ENCODE assay signal across 21 mouse cellular contexts in genomic region chr12:113940721-113941120, GRCm38 (mm10).
"Had no signal": no experiment of that assay in that cellular context is flagged by ENCODE, and none has a peak within 500 bp of the region (broad histone marks: within the 10 kb centered on the region; RNA-seq: fewer than 3 reads in every experiment).

No protein-coding gene starts in this region.

- DNase-seq: layer of hippocampus, adult 9-11 months; lung, adult 18-20 months; lung, postnatal 10 days; lung, postnatal 36 days; retina, postnatal 1 day; right cerebral cortex, postnatal 25 days; spleen, adult 18-20 months; thymus, postnatal 36 days had no signal

- H3K4me3 ChIP-seq: layer of hippocampus, adult 2 months; liver, embryonic 12.5 days; liver, embryonic 15.5 days; lung, embryonic 15.5 days; megakaryocyte, embryonic 14.5 days; midbrain, embryonic 10.5 days; midbrain, embryonic 13.5 days; myocyte; neural tube, embryonic 13.5 days; stomach, embryonic 15.5 days had no signal

- H3K9ac ChIP-seq: liver, embryonic 12.5 days; liver, embryonic 15.5 days; lung, embryonic 15.5 days; midbrain, embryonic 13.5 days; neural tube, embryonic 13.5 days; stomach, embryonic 15.5 days had no signal

- H3K4me1 ChIP-seq: liver, embryonic 12.5 days; liver, embryonic 15.5 days; lung, embryonic 15.5 days; midbrain, embryonic 10.5 days; midbrain, embryonic 13.5 days; neural tube, embryonic 13.5 days; stomach, embryonic 15.5 days had no signal

- H3K36me3 ChIP-seq: liver, embryonic 12.5 days; liver, embryonic 15.5 days; lung, embryonic 15.5 days; midbrain, embryonic 10.5 days; midbrain, embryonic 13.5 days; neural tube, embryonic 13.5 days; stomach, embryonic 15.5 days had no signal

- H3K27me3 ChIP-seq: liver, embryonic 12.5 days; liver, embryonic 15.5 days; lung, embryonic 15.5 days; megakaryocyte, embryonic 14.5 days; midbrain, embryonic 13.5 days; neural tube, embryonic 13.5 days; stomach, embryonic 15.5 days had no signal

- H3K27ac ChIP-seq: layer of hippocampus, adult 2 months; liver, embryonic 12.5 days; liver, embryonic 15.5 days; lung, embryonic 15.5 days; midbrain, embryonic 10.5 days; midbrain, embryonic 13.5 days; neural tube, embryonic 13.5 days; stomach, embryonic 15.5 days had no signal

- H3K9me3 ChIP-seq: liver, embryonic 12.5 days; liver, embryonic 15.5 days; lung, embryonic 15.5 days; megakaryocyte, embryonic 14.5 days; stomach, embryonic 15.5 days had no signal

- ATAC-seq: hindbrain, embryonic 16.5 days; intestine, embryonic 16.5 days; liver, embryonic 12.5 days; midbrain, embryonic 13.5 days; midbrain, embryonic 16.5 days had no signal

- H3K4me2 ChIP-seq: liver, embryonic 12.5 days; liver, embryonic 15.5 days; lung, embryonic 15.5 days; midbrain, embryonic 13.5 days; neural tube, embryonic 13.5 days; stomach, embryonic 15.5 days had no signal
